Mouse (Mus musculus) MEL-GATA-1-ER (cell line): ENCODE measurements at regions not wholly inside any gene's neighbourhood (a gene's known extent, or its start where the extent isn't known, plus 50 kb on each side); places are given as distances from the start of the nearest gene placed in this dataset.

Experiments
- DNase-seq: peaks from one replicate; pipeline ENCODE4 v3.0.0-alpha.2; 2012; ENCODE audit warnings: low read depth; ENCODE audit errors: extremely low read depth

GRCm38 (mm10) chr17:85767201-85767862 lies 79.3 kb upstream of the Six2 start:
- DNase-seq, result no peak

GRCm38 (mm10) chr17:85766556-85766955 lies 78.5 kb upstream of the Six2 start:
- DNase-seq, result no peak

- DNase-seq, result no peak
These were observed 70.6 kb upstream of the Six2 start for GRCm38 (mm10) chr17:85758581-85759098.

- DNase-seq, result no peak
These were observed 69.6 kb upstream of the Six2 start for GRCm38 (mm10) chr17:85757647-85758046.

DNA sequence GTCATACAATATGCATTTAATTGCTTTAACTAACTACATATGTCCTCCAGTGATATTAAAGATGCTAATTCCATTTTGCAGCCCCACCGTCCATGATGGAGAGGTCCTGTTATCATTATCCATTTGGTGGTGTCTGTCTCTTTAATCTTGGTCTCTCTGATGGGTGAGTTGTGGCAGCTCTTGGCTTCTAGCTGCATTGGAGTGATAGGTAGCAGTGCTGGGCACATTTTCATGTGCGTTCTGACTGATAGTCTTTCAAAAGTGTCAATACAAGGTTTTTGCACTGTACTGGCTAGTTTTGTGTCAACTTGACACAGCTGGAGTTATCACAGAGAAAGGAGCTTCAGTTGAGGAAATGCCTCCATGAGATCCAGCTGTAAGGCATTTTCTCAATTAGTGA lies 67.5 kb upstream of the Six2 start:
- DNase-seq, result no peak

DNA sequence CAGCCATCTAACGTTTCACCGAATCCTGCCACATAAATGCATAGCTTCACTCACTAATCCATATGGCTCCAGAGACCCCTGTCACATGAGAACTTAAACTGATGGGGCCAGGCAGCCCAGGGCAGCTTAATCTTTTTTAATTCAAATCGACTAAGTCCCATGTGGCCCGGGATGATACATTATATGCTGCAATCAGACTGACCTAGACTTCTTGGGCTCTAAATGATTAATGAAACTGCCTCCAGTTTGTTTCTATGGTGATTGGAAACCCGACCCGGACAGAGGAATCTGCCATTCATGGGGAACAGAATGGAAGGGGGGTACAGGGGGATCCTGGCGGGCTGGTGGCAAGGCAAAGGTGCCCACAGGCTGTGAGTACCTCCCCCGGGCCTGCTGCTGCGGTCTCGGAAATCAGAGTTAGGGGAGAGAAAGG lies 60.6 kb upstream of the Six2 start:
- no peak for DNase-seq

GRCm38 (mm10) chr17:85747976-85748648 lies 60.0 kb upstream of the Six2 start:
- no peak for DNase-seq
